Mouse (Mus musculus): ENCODE measurements around the gene Lats1. TPM values are rescaled to one million over a fixed set of nuclear protein-coding genes. Genes with fewer than 3 reads are reported as not detected.

Lats1 gene
- polyA plus RNA-seq (2012; rRNA removed) = 6.7 and 6.9 TPM in 2 replicates

GRCm38 (mm10) chr10:7680731-7681301 is at the start of gene Lats1, which contains the start of gene Pcmt1:
Lats1 (plus strand) TSS chr10:7681214.
Pcmt1 (minus strand) TSS chr10:7681136.
- peak within 1 kb of the TSS; percentile 98 for H3K27ac ChIP-seq (ENCODE audit: insufficient read depth, low read length)
- WGBS = under 1% methylated on average over 61 of the region's 65 CpGs
- peaks cover 14% of the 10 kb centered on the region for H3K4me1 ChIP-seq (ENCODE audit: control insufficient read depth, insufficient read depth, insufficient read length)
- TF ChIP-seq POLR2A (IDR thresholded peaks at IDR 0.05; ENCODE audit: low read depth, low read length) (peak; percentile 37; the same call in 1 of the 2 replicates), CTCF (IDR thresholded peaks at IDR 0.05; ENCODE audit: extremely low read depth, insufficient read depth, insufficient read length, insufficient replicate concordance) (no peak)
- peak; percentile 46 to 87 for DNase-seq (ENCODE audit: low read depth in 1 of 2, low spot score in 2 of 2)
- peak within 1 kb of the TSS; percentile 98 for H3K4me3 ChIP-seq (ENCODE audit: extremely low read depth, insufficient read depth, insufficient read length)
- H3K36me3 ChIP-seq (ENCODE audit: control insufficient read depth, insufficient read depth, low read length) = peaks cover 5% of the 10 kb centered on the region
- no peaks in the 10 kb centered on the region for H3K27me3 ChIP-seq (ENCODE audit: control insufficient read depth, insufficient read depth, low read length)

GRCm38 (mm10) chr10:7640366-7640765 is 40.6 kb upstream of the Lats1 start:
- peaks cover 29% of the 10 kb centered on the region for H3K36me3 ChIP-seq (ENCODE audit: control insufficient read depth, insufficient read depth, low read length)
- no peak for DNase-seq (ENCODE audit: low read depth in 1 of 2, low spot score in 2 of 2)
- no peaks in the 10 kb centered on the region for H3K27me3 ChIP-seq (ENCODE audit: control insufficient read depth, insufficient read depth, low read length)
- TF ChIP-seq CTCF (IDR thresholded peaks at IDR 0.05; ENCODE audit: extremely low read depth, insufficient read depth, insufficient read length, insufficient replicate concordance) = no peak
- TF ChIP-seq POLR2A (IDR thresholded peaks at IDR 0.05; ENCODE audit: low read depth, low read length) = no peak
- no peaks in the 10 kb centered on the region for H3K4me1 ChIP-seq (ENCODE audit: control insufficient read depth, insufficient read depth, insufficient read length)
- WGBS = 97% methylated on average over 12 of the region's 12 CpGs
- H3K27ac ChIP-seq (ENCODE audit: insufficient read depth, low read length) = no peak overlapping the region
- H3K4me3 ChIP-seq (ENCODE audit: extremely low read depth, insufficient read depth, insufficient read length) = no peak overlapping the region

- Histone ChIP-seq H3K4me3 (ENCODE audit: extremely low read depth, insufficient read depth, insufficient read length) (no peak overlapping the region), H3K36me3 (ENCODE audit: control insufficient read depth, insufficient read depth, low read length) (peaks cover 25% of the 10 kb centered on the region), H3K27me3 (ENCODE audit: control insufficient read depth, insufficient read depth, low read length) (no peaks in the 10 kb centered on the region), H3K27ac (ENCODE audit: insufficient read depth, low read length) (no peak overlapping the region), H3K4me1 (ENCODE audit: control insufficient read depth, insufficient read depth, insufficient read length) (no peaks in the 10 kb centered on the region)
- no peak for TF ChIP-seq POLR2A (IDR thresholded peaks at IDR 0.05; ENCODE audit: low read depth, low read length)
- TF ChIP-seq CTCF (IDR thresholded peaks at IDR 0.05; ENCODE audit: extremely low read depth, insufficient read depth, insufficient read length, insufficient replicate concordance) = no peak
- whole genome bisulfite sequencing = 93% methylated on average over 2 of the region's 2 CpGs
- DNase-seq (ENCODE audit: low read depth in 1 of 2, low spot score in 2 of 2) = no peak
These were observed 35.1 kb upstream of the Lats1 start for GRCm38 (mm10) chr10:7645911-7646310.

- TF ChIP-seq CTCF (IDR thresholded peaks at IDR 0.05; ENCODE audit: extremely low read depth, insufficient read depth, insufficient read length, insufficient replicate concordance) (no peak), POLR2A (IDR thresholded peaks at IDR 0.05; ENCODE audit: low read depth, low read length) (no peak)
- WGBS = 94% methylated on average over 4 of the region's 4 CpGs
- Histone ChIP-seq H3K4me1 (ENCODE audit: control insufficient read depth, insufficient read depth, insufficient read length) (no peaks in the 10 kb centered on the region), H3K4me3 (ENCODE audit: extremely low read depth, insufficient read depth, insufficient read length) (no peak overlapping the region), H3K36me3 (ENCODE audit: control insufficient read depth, insufficient read depth, low read length) (peaks cover 19% of the 10 kb centered on the region), H3K27me3 (ENCODE audit: control insufficient read depth, insufficient read depth, low read length) (no peaks in the 10 kb centered on the region), H3K27ac (ENCODE audit: insufficient read depth, low read length) (no peak overlapping the region)
- no peak for DNase-seq (ENCODE audit: low read depth in 1 of 2, low spot score in 2 of 2)
These were observed 32.0 kb upstream of the Lats1 start for GRCm38 (mm10) chr10:7649059-7649458.

- TF ChIP-seq CTCF (IDR thresholded peaks at IDR 0.05; ENCODE audit: extremely low read depth, insufficient read depth, insufficient read length, insufficient replicate concordance) (no peak), POLR2A (IDR thresholded peaks at IDR 0.05; ENCODE audit: low read depth, low read length) (no peak)
- no peaks in the 10 kb centered on the region for H3K27me3 ChIP-seq (ENCODE audit: control insufficient read depth, insufficient read depth, low read length)
- DNase-seq (ENCODE audit: low read depth in 1 of 2, low spot score in 2 of 2) = no peak
- 97% methylated on average over 2 of the region's 2 CpGs for WGBS
- H3K4me1 ChIP-seq (ENCODE audit: control insufficient read depth, insufficient read depth, insufficient read length) = no peaks in the 10 kb centered on the region
- peaks cover 14% of the 10 kb centered on the region for H3K36me3 ChIP-seq (ENCODE audit: control insufficient read depth, insufficient read depth, low read length)
- H3K27ac ChIP-seq (ENCODE audit: insufficient read depth, low read length) = no peak overlapping the region
- H3K4me3 ChIP-seq (ENCODE audit: extremely low read depth, insufficient read depth, insufficient read length) = no peak overlapping the region
These were observed 30.0 kb upstream of the Lats1 start for GRCm38 (mm10) chr10:7651057-7651456.

GRCm38 (mm10) chr10:7662471-7663141 is 18.4 kb upstream of the Lats1 start:
- under 1% methylated on average over 44 of the region's 44 CpGs for WGBS
- peak overlapping the region; percentile 81 for H3K27ac ChIP-seq (ENCODE audit: insufficient read depth, low read length)
- peaks cover 1% of the 10 kb centered on the region; the same call in 1 of the 2 replicates for H3K36me3 ChIP-seq (ENCODE audit: control insufficient read depth, insufficient read depth, low read length)
- H3K4me1 ChIP-seq (ENCODE audit: control insufficient read depth, insufficient read depth, insufficient read length) = no peaks in the 10 kb centered on the region; the same call in none of the 2 replicates
- no peaks in the 10 kb centered on the region for H3K27me3 ChIP-seq (ENCODE audit: control insufficient read depth, insufficient read depth, low read length)
- peak; percentile 49 to 57 for DNase-seq (ENCODE audit: low read depth in 1 of 2, low spot score in 2 of 2)
- TF ChIP-seq CTCF (IDR thresholded peaks at IDR 0.05; ENCODE audit: extremely low read depth, insufficient read depth, insufficient read length, insufficient replicate concordance) (no peak), POLR2A (IDR thresholded peaks at IDR 0.05; ENCODE audit: low read depth, low read length) (0 out of 2 replicates have a peak, but pooled peaks have one; percentile 8)
- H3K4me3 ChIP-seq (ENCODE audit: extremely low read depth, insufficient read depth, insufficient read length) = peak overlapping the region; percentile 75
